Mouse (Mus musculus): ENCODE results near the gene Slc10a7. TPM values are rescaled to one million over a fixed set of nuclear protein-coding genes. Genes with fewer than 3 reads are reported as not detected.

Gene Slc10a7
- polyA plus RNA-seq, 1 experiment from 2014 or later: 9.5 TPM

DNA sequence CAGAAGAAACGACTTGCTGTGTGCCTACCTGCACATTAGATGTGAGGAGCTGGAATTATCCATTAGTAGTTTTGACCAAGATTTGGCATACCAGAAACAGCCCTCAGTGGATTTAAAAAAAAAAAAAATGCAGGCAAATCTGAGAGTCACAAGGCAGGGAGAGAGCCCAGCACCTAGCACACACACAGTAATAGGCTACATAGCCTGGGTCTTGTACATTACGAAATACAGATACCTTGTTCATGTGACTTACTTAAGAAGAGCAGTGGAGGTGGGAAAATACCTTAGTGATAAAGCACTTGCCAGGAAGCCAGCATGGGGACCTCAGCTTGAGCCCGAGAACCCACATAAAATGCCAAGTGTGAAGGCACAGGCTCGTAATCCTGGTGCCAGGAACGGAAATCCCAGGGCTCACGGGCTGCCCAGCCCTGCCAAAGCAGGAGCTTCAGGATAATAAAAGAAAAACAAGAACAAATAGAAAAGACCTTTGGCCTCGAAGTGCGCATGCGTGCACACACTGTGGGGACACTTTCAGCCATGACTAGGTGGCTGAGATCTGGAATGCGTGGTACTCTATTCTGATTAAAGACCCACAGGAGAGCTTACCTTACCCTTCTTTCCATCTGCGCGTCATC lies 155.3 kb downstream of the Slc10a7 start:
- DNase-seq (ENCODE audit: low spot score): no peak
- H3K36me3 ChIP-seq: peaks cover 3% of the 10 kb centered on the region; the same call in 1 of the 2 replicates
- H3K9me3 ChIP-seq (replicated peaks): no peaks in the 10 kb centered on the region
- no peaks in the 10 kb centered on the region for H3K4me1 ChIP-seq
- WGBS: 88% methylated on average over 12 of the region's 12 CpGs
- H3K4me3 ChIP-seq: no peak overlapping the region
- no peak overlapping the region for H3K27ac ChIP-seq
- H3K27me3 ChIP-seq (ENCODE audit: low read depth, poor library complexity, severe bottlenecking): no peaks in the 10 kb centered on the region

DNA sequence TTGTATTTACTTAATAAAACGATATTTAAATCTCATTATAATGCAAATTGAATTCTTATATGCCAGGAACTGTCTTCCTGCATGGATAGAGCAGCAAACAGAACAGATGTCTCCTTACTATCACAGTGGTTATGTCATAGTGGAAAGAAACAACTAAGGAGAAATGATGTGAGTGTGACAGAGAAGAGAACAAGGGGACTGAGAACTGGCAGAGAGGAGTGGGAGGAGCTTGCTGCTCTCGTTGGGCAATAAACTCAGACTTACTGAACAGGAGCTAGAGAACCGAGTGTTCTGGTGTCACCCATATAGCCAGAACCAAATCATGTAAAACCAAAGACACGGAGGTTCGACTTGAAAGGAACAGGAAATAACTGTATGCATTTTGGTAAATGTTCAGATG lies 158.3 kb downstream of the Slc10a7 start:
- H3K4me3 ChIP-seq: no peak overlapping the region
- H3K4me1 ChIP-seq: no peaks in the 10 kb centered on the region
- no peak for DNase-seq (ENCODE audit: low spot score)
- no peaks in the 10 kb centered on the region for H3K27me3 ChIP-seq (ENCODE audit: low read depth, poor library complexity, severe bottlenecking)
- no peaks in the 10 kb centered on the region for H3K9me3 ChIP-seq (replicated peaks)
- no peak overlapping the region for H3K27ac ChIP-seq
- WGBS: 87% methylated on average over 5 of the region's 5 CpGs
- H3K36me3 ChIP-seq: peaks cover 8% of the 10 kb centered on the region; the same call in 1 of the 2 replicates

DNA sequence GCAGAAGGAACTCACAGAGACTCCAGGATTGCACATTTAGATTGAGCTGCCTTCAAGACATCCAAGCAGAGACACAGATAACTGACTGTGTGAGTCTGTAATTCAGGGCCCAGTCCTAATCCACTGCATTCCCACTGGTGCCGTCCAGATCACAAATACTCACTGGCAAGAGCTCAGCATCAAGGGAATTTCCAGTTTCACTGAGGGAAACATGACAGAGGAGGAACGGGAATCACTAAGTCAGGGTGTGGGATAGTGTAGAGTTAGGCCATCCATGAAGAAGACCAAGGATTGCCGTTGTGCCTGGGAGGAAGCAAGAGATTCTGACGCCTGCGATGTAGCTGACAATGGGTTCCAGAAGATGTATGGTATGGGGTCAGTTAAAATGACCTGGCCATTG lies 159.1 kb downstream of the Slc10a7 start:
- WGBS: 93% methylated on average over 5 of the region's 5 CpGs
- Histone ChIP-seq H3K4me1 (no peaks in the 10 kb centered on the region), H3K36me3 (peaks cover 8% of the 10 kb centered on the region; the same call in 1 of the 2 replicates), H3K9me3 (replicated peaks) (no peaks in the 10 kb centered on the region), H3K27me3 (ENCODE audit: low read depth, poor library complexity, severe bottlenecking) (no peaks in the 10 kb centered on the region), H3K27ac (no peak overlapping the region), H3K4me3 (no peak overlapping the region)
- DNase-seq (ENCODE audit: low spot score): no peak

DNA sequence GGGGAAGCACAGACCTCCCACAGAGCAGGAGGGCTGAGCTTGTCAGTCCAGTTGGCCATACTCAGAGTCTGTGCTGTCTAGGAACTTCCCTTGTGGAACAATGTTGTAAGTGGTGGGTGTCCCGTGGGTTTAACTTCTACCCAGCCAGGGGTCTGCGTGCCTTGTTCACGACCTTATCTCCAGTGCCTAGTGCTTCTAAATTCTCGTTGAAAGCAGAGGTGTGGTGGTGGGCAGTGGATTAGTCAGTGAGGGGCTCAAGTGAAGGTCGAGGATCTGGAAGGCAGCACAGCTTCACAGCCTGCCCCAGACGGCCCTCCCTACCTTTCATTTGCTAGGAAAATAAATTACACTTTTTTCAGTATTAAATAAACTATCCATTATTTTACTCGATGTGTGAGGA lies 161.1 kb downstream of the Slc10a7 start:
- no peaks in the 10 kb centered on the region for H3K27me3 ChIP-seq (ENCODE audit: low read depth, poor library complexity, severe bottlenecking)
- no peak overlapping the region for H3K4me3 ChIP-seq
- H3K9me3 ChIP-seq (replicated peaks): no peaks in the 10 kb centered on the region
- H3K4me1 ChIP-seq: no peaks in the 10 kb centered on the region
- DNase-seq (ENCODE audit: low spot score): no peak
- peaks cover 8% of the 10 kb centered on the region; the same call in 1 of the 2 replicates for H3K36me3 ChIP-seq
- no peak overlapping the region for H3K27ac ChIP-seq
- WGBS: 89% methylated on average over 7 of the region's 7 CpGs

DNA sequence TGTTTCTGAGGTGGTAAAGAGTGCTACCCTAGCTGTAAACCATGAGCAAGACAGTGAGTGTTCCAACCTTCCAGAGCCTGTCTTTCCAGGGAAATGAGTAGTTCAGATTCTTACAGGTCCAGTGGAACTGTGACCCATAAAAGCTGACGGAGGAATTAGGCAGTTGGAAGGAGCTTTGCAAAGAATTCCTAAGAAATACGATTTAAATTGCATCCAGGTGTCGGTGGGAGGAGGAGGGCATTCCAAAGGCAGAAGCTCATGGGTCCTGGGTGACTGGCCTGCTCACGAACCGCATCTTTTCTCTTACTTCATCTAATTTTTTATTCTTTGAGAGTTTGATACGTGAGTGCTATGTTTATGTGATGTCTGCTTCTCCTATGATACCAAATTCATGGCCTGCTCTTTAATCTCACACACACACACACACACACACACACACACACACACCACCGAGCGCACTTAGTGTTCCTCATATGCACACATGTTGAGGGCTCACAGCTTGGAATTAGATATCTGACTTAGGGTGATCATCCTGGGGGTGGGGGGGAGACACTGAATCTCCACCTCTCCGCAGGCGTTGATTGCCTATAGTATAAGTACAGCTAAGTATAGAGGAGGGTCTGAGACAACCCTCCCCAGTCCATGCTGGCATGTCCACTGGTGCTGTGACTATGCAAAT lies 169.5 kb downstream of the Slc10a7 start:
- no peak overlapping the region for H3K4me3 ChIP-seq
- peak overlapping the region; percentile 64; the same call in 1 of the 2 replicates for H3K27ac ChIP-seq
- 60% methylated on average over 10 of the region's 10 CpGs for WGBS
- H3K36me3 ChIP-seq: peaks cover 7% of the 10 kb centered on the region; the same call in 1 of the 2 replicates
- H3K4me1 ChIP-seq: peaks cover 27% of the 10 kb centered on the region
- H3K27me3 ChIP-seq (ENCODE audit: low read depth, poor library complexity, severe bottlenecking): no peaks in the 10 kb centered on the region
- no peaks in the 10 kb centered on the region for H3K9me3 ChIP-seq (replicated peaks)
- peak; percentile 37 for DNase-seq (ENCODE audit: low spot score)

DNA sequence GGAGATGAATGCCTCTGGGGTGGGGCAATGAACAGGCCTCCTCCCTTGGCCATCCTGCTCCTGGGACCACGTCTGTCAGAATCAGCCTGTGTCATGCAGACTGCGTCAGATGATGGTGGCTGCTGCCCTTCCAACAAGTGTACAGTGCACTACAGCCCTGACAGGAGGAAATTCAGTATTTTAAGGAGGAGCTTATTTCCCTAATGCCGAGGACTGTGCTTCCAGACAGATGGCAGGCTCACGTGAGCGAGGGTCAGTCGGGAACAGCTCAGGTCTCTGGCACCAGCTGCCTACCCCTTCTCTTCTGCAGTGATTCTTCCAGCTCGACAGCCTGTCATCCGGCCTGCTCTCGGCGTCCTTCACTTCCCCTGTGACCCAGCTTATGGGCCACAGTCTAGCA lies 181.6 kb downstream of the Slc10a7 start:
- Histone ChIP-seq H3K27ac (no peak overlapping the region), H3K36me3 (no peaks in the 10 kb centered on the region), H3K27me3 (ENCODE audit: low read depth, poor library complexity, severe bottlenecking) (no peaks in the 10 kb centered on the region), H3K9me3 (replicated peaks) (no peaks in the 10 kb centered on the region), H3K4me1 (peaks cover 11% of the 10 kb centered on the region), H3K4me3 (no peak overlapping the region)
- WGBS: 66% methylated on average over 10 of the region's 10 CpGs
- DNase-seq (ENCODE audit: low spot score): no peak

DNA sequence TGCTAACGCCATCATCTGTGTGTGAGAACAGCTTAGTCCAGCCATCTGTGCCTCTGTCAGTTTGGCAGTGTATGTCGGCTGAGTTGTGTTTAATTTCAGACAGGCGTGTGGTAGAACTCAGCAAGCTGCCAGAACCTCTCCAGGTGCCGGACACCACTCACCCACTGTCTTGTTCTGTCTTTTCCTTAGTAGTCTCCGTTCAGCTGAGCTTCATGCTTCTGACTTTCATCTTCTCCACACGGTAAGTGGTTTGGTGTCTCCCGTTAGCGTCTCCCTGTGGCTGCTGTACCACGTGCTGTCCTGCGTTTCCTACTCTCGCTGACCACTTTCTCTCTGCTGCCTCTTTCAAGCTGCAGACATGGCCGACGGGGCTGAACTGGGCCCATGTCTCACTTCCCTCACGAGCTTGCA lies 189.2 kb downstream of the Slc10a7 start:
- Histone ChIP-seq H3K4me3 (no peak overlapping the region), H3K36me3 (peaks cover 37% of the 10 kb centered on the region), H3K9me3 (replicated peaks) (no peaks in the 10 kb centered on the region), H3K27ac (no peak overlapping the region), H3K27me3 (ENCODE audit: low read depth, poor library complexity, severe bottlenecking) (no peaks in the 10 kb centered on the region), H3K4me1 (no peaks in the 10 kb centered on the region)
- WGBS: 95% methylated on average over 14 of the region's 14 CpGs
- DNase-seq (ENCODE audit: low spot score): no peak

DNA sequence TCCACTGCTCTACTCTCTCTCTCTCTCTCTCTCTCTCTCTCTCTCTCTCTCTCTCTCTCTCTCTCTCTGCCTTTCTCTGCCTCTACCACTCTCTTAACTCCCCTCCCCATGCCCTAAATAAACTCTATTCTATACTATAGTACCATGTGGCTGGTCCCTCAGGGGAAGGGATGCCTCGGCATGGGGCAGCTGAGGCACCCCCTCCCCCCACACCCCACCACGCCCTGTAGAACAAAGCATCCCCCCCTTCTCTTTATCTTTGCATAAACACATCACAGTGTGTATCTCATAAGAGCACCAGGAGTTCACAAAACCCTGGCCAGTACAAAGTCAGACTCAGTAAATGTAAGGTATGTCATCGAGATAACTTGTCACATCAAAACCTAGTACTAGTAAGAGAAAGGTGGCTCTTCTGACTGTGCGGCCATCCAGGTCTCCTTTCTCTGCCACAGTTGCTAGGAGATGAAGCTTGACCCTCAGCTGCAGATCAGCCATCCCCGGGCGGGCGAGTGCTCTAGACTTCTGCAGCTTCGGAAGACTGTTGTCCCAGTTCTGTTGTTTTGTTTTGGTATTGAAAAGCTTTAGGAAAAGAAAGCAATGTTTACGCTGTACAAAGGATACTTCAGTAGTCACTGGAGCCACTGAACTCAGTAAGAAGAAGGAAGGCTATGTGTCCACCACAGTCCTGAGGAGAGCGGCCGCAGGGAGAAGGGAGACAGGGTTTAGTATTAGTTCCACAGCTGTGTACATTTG lies 194.1 kb downstream of the Slc10a7 start:
- Histone ChIP-seq H3K36me3 (peaks cover 29% of the 10 kb centered on the region), H3K27ac (no peak overlapping the region), H3K4me3 (no peak overlapping the region), H3K4me1 (no peaks in the 10 kb centered on the region), H3K9me3 (replicated peaks) (no peaks in the 10 kb centered on the region), H3K27me3 (ENCODE audit: low read depth, poor library complexity, severe bottlenecking) (no peaks in the 10 kb centered on the region)
- DNase-seq (ENCODE audit: low spot score): no peak
- 73% methylated on average over 11 of the region's 11 CpGs for WGBS

DNA sequence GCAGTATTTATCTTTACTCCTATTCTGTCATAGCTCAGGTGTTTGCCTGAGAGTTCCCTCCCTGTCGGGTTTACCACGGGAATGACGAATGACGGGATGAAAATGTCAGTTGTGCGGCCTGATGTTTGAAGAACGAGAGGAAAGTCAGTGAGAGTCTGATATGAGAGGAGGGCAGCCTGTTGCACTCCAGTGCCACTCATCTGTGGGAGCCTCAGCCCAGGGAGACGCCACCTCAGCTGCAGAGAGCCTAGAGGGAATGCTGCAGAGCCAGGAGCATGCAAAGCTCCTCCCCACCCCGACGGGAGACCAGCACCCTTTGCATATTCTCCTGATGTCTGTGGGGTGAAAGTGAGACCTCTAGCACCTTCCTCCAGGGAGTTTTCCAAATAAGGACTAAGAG lies 196.8 kb downstream of the Slc10a7 start:
- H3K9me3 ChIP-seq (replicated peaks): no peaks in the 10 kb centered on the region
- no peak for DNase-seq (ENCODE audit: low spot score)
- no peak overlapping the region for H3K27ac ChIP-seq
- no peaks in the 10 kb centered on the region for H3K27me3 ChIP-seq (ENCODE audit: low read depth, poor library complexity, severe bottlenecking)
- no peak overlapping the region for H3K4me3 ChIP-seq
- no peaks in the 10 kb centered on the region for H3K4me1 ChIP-seq
- WGBS: 39% methylated on average over 9 of the region's 9 CpGs
- H3K36me3 ChIP-seq: peaks cover 15% of the 10 kb centered on the region

DNA sequence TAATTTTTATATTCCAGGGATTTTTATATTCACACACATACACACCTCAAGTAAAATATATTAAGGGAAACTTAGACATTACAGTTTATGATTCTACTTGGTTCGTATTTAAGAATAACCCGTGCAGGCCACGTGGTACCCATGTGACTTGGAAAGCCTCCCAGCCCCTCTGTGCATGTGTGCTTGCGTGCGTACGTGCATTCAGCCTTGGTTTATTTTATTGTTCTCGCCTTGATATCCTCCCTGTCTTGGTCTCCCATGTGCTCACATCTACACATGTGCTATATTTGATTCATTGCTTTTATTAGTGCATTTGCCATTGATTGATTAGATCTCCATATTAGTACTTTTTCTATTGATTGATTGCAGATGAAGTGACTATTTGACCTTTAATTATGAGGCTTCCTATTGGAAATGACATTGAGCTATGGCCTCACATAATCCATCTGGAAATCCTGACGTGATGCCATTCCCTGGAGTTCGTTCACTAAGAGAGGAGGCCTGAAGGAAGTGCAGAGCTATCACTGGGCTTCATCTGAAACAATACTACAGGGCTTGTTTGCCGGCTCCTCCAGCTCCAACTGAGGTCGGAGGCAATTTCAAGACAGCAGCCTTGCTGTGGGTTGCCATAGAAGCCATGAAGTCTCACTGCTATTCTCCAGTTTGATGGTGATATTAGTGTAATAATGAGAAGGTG lies 200.9 kb downstream of the Slc10a7 start:
- H3K27ac ChIP-seq: no peak overlapping the region
- H3K36me3 ChIP-seq: no peaks in the 10 kb centered on the region
- no peaks in the 10 kb centered on the region for H3K9me3 ChIP-seq (replicated peaks)
- H3K4me1 ChIP-seq: peaks cover 14% of the 10 kb centered on the region
- WGBS: 75% methylated on average over 11 of the region's 11 CpGs
- H3K4me3 ChIP-seq: no peak overlapping the region
- H3K27me3 ChIP-seq (ENCODE audit: low read depth, poor library complexity, severe bottlenecking): no peaks in the 10 kb centered on the region
- no peak for DNase-seq (ENCODE audit: low spot score)

DNA sequence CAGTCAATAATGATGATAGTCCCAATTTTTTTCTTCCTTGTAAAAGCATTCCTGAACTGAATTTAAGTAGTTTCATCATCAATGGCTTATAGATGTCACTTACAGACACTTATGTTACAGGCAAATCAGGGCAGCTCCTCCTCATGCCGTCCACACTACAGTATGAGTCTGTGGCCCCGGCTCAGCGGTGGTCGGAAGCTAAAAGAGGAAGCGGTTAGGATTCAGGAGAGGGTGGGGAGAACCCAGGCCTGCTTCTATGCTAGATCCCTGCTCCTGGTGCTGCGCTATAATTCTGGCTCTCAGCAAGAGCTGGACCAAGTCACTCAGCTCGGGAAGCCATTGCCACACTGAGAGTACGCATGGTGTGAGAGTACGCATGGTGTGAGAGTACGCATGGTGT lies 201.8 kb downstream of the Slc10a7 start:
- H3K36me3 ChIP-seq: no peaks in the 10 kb centered on the region
- DNase-seq (ENCODE audit: low spot score): no peak
- WGBS: 95% methylated on average over 10 of the region's 10 CpGs
- peaks cover 14% of the 10 kb centered on the region for H3K4me1 ChIP-seq
- H3K27ac ChIP-seq: no peak overlapping the region
- no peaks in the 10 kb centered on the region for H3K27me3 ChIP-seq (ENCODE audit: low read depth, poor library complexity, severe bottlenecking)
- no peaks in the 10 kb centered on the region for H3K9me3 ChIP-seq (replicated peaks)
- H3K4me3 ChIP-seq: no peak overlapping the region

DNA sequence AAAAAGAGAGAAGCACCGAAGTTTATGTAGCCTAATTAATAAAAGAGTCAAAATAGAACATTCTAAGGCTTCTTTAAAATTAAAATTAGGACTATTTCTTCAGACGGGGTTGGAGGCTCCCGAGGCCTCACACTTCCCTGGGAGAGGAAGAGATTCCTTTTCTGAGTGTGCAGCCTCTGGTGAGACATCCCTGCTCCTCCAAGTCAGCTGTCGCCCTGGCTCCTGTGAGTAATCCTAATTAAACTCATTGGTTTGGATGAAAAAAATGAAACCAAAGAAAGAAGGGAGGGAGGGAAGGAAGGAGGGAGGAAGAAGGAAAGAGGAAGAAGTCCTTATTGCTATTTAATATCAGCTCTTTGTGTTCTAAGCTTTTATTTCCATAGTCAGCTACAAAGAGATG lies 205.7 kb downstream of the Slc10a7 start:
- H3K27me3 ChIP-seq (ENCODE audit: low read depth, poor library complexity, severe bottlenecking): no peaks in the 10 kb centered on the region
- DNase-seq (ENCODE audit: low spot score): no peak
- 82% methylated on average over 4 of the region's 4 CpGs for WGBS
- H3K36me3 ChIP-seq: peaks cover 7% of the 10 kb centered on the region
- H3K9me3 ChIP-seq (replicated peaks): no peaks in the 10 kb centered on the region; the same call in 1 of the 2 replicates
- H3K4me3 ChIP-seq: no peak overlapping the region
- H3K4me1 ChIP-seq: peaks cover 22% of the 10 kb centered on the region
- H3K27ac ChIP-seq: no peak overlapping the region
